Mouse (Mus musculus) gastrocnemius, postnatal 36 days (tissue): ENCODE results near the gene Elp4. TPM values are rescaled to one million over a fixed set of nuclear protein-coding genes. Genes with fewer than 3 reads are reported as not detected.

ENCODE experiments used
- DNase-seq, 2 experiments: peaks; one replicate each; pipeline ENCODE4 v3.0.0; 2022
- intact Hi-C: fragments of 180-260 bp; cut with DNase I; formaldehyde crosslinking; loops from one replicate; pipeline ENCODE4 v1.15.1; 2025
- total RNA-seq, 2 experiments: library from RNA; stranded (reverse); gene quantifications; 2 replicates each; pipeline ENCODE4 v1.2.3; 2021

Elp4 gene
- total RNA-seq, 2 experiments from 2014 or later = 5.4 to 7.2 TPM

DNA sequence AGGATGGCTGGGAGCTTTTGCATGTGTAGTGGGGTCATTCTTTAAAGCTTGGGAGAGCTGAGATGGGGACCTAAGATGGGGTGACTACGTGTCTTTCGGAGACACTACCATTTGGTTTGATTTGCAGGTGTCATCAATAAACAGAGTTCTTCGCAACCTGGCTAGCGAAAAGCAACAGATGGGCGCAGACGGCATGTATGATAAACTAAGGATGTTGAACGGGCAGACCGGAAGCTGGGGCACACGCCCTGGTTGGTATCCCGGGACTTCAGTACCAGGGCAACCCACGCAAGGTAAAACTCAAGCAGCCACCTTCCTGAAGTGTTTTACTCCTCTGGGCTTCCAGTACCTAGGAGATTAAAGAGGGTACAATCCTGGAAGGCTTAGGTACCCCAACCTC lies 218.7 kb downstream of the Elp4 start:
- intact Hi-C loops = no loop called here
- no peak for DNase-seq

DNA sequence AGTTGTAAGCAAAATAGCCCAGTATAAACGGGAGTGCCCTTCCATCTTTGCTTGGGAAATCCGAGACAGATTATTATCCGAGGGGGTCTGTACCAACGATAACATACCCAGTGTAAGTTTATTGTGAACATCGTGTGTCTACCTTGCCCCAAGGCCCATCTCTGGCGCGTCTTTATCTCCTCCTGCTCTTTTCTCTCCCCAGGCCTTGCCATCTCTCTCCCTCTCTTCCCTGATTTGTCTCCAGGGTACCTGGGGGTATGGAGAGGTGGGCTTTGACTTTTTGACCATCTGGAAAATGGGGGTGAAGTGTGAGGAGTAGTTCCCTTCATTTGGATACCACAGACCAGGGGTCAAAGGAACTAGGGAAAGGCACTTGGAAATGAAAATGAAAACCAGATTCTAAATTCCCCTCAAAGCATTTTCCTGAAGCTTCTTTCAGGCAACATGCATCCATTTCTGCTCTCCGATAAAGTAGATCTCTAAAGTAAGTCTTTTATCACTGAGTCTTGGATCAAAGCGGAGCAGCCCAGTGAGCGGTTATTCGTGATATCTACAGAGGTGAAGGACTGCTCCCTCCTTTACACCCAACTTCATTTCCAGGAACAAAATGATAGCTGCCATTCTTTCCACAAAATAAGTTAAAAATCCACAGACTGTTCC lies 219.2 kb downstream of the Elp4 start:
- intact Hi-C loops = no loop called here

GRCm38 (mm10) chr2:105683771-105684410 lies 220.5 kb downstream of the Elp4 start:
- no peak for DNase-seq
- intact Hi-C loops = no loop called here

More for the DNA sequence above, 219.2 kb downstream of the Elp4 start:
- DNase-seq = no peak

GRCm38 (mm10) chr2:105682634-105683351 lies 221.6 kb downstream of the Elp4 start:
- DNase-seq = no peak
- intact Hi-C loops = no loop called here

DNA sequence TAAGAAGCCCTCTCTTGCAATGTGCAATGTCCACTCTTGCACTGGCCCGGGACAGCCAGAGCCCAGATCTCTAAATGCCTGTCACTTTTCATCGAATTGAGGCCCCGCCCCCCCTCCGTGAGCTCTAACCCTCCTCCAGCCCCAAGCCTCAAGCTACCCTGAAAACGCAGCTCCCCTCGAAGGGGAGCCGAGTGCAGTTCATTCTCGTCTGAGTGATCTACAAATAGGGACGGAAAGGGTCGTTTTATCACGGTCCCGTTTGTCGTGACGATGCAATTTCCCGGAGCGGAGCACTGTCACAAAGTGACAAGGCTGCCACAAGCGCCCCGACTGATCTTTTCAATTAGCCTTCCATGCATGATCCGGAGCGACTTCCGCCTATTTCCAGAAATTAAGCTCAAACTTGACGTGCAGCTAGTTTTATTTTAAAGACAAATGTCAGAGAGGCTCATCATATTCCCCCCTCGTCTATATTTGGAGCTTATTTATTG lies 222.3 kb downstream of the Elp4 start:
- no peak for DNase-seq
- intact Hi-C loops = no loop called here

DNA sequence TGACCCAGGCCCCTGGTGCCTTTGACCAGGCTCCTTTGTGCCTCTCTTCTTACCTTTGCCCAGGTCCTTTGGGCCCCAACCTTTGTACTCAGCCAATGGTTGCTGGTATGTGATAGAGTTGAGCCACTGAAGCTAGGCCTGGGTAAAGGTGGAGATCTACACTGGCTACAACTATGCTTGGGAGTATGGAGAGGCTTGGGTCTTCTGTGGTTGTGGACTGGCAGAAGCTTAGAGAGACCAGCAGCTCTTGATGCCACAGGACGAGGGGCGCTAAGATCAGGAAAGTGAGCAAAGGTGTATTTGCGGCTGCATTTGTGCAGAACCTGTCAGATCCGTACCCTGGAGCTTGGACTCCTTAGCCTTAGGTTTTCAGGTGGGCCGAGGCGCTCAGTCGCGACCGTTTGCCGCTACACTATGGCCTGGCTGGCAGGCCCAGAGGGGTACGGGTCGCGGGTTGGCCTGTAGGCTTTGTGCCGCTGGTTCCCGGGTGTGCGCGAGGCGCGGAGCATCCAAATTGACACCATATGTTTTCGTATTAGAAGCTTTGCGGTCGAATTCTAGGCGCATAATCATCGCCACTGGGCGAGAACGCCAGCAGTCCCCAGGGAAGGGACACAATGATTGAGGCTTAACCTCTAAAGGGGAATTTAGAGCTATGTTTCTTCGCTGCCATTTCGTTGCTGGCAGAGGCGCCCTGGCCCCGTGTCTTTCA lies 223.2 kb downstream of the Elp4 start:
- no peak for DNase-seq
- intact Hi-C loops = no loop called here

GRCm38 (mm10) chr2:105680146-105680998 lies 224.0 kb downstream of the Elp4 start:
- no peak for DNase-seq
- intact Hi-C loops = no loop called here

- intact Hi-C loops = loop anchor here (10.0 kb wide), 1 partner anchor 325 kb away; the partner anchor contains the start of gene Dnajc24
- DNase-seq = no peak
Observed at GRCm38 (mm10) chr2:105679331-105679730, 225.0 kb downstream of the Elp4 start.

- intact Hi-C loops = loop anchor here (10.0 kb wide), 1 partner anchor 326 kb away; the partner anchor contains the start of gene Dnajc24
- DNase-seq = no peak
Observed at GRCm38 (mm10) chr2:105678880-105679321, 225.5 kb downstream of the Elp4 start.

DNA sequence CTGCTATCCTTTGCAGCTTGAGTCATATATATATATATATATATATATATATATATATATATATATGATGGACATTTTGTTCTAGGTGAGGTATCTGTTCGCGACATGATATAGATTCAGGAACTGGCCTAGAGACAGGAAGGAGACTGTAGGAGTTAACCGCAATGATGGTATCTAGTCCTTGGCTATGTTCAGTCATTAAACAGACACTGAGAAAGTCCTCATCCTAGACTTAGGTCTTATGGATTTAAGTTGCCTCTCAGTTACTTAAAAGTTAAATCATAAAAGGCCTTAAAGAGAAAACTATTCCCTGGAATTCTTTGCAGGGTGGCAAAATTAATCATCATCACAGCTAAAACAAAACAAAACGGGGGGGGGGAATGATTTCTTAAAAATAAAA lies 226.1 kb downstream of the Elp4 start:
- DNase-seq = no peak
- intact Hi-C loops = loop anchor here (10.0 kb wide), 1 partner anchor 326 kb away; the partner anchor contains the start of gene Dnajc24

DNA sequence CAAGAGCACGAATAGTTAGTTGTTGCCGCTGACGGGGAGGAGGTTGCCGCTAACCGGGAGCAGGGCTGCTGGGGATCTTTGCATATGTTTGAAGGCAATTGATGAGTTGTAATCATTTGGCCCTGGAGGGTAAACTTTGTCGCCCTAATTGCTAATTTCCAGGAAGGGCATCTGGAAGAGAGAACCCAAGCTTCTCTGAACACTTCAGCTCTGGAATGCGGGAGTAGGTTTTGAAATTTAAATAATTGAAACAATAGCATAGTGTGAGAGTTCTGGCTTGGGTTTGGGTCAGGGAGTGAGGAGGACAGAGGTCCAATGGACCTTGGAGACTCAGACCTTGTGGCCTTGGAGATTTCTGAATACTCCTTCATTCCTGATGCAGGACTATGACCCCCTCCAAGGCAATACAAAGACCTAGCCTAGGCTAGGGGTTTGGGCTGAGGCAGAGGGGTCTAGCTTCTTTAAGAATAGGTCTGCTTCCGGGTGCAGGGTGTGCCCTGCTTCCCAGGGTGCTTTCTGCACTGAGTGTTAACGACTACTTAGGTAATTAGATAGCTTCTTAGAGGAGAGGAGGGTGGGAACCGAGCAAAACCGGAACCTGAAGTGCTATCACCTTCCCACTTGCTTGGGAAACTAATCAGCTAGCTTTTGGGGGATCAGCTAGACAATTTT lies 226.8 kb downstream of the Elp4 start:
- intact Hi-C loops = loop anchor here (10.0 kb wide), 1 partner anchor 327 kb away; the partner anchor contains the start of gene Dnajc24
- no peak for DNase-seq

GRCm38 (mm10) chr2:105676909-105677433 lies 227.4 kb downstream of the Elp4 start:
- DNase-seq = no peak
- intact Hi-C loops = loop anchor here (10.0 kb wide), 1 partner anchor 328 kb away; the partner anchor contains the start of gene Dnajc24

GRCm38 (mm10) chr2:105676080-105676908 lies 228.1 kb downstream of the Elp4 start:
- no peak for DNase-seq
- intact Hi-C loops = loop anchor here (10.0 kb wide), 1 partner anchor 329 kb away; the partner anchor contains the start of gene Dnajc24

DNA sequence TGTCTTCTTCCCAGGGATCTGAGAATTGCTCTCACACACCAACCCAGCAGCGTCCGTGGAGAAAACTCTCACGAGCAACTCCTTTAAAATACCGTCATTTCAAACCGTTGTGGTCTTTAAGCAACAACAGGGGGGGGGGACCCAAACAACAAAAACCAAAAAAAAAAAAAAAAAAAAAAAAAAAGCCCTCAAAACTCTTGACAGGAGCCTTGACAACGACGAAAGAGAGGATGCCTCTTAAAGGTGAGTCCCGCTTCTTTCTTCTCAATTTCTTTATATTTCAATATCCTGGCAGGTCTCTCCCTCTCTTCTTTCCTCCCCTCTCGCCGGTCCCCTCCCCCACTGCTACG lies 228.7 kb downstream of the Elp4 start:
- intact Hi-C loops = loop anchor here (10.0 kb wide), 1 partner anchor 329 kb away; the partner anchor contains the start of gene Dnajc24
- DNase-seq = no peak

DNA sequence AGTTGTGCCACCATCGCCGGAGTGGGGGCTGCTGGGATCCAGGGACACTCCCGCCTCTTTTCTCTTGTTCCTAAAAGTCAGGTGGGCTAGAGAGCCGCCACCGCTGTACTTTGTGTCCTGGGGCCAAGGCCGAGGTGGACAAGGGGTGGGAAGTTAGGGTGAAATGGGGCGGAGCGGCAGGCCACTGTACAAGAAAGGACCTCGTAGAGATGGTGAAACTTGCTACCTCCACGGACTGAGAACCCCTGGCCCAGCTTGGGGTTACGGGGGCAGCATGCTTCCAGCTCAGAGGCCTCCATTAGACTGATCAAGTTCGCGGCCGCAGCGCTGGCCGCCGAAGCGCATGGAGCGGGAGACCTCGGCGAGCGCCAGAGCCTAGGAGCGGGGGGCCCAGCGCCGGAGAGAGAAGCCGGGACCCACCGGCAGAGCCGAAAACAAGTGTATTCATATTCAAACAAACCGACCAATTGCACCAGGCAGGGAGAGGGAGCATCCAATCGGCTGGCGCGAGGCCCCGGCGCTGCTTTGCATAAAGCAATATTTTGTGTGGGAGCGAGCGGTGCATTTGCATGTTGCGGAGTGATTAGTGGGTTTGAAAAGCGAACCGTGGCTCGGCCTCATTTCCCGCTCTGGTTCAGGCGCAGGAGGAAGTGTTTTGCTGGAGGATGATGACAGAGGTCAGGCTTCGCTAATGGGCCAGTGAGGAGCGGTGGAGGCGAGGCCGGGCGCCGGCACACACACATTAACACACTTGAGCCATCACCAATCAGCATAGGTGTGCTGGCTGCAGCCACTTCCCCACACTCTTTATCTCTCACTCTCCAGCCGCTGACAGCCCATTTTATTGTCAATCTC lies 229.3 kb downstream of the Elp4 start:
- DNase-seq = peak in 1 of 2 experiments; percentile 45
- intact Hi-C loops = loop anchor here (10.0 kb wide), 1 partner anchor 330 kb away; the partner anchor contains the start of gene Dnajc24

GRCm38 (mm10) chr2:105674061-105674874 lies 230.1 kb downstream of the Elp4 start:
- intact Hi-C loops = loop anchor here (10.0 kb wide), 1 partner anchor 331 kb away; the partner anchor contains the start of gene Dnajc24
- DNase-seq = no peak
